Mouse (Mus musculus) heart, adult 2 months (tissue): ENCODE results near the gene Vmn2r89.

Source experiments
- CTCF ChIP-seq: fragments of 200-600 bp; IDR thresholded peaks from 2 replicates; pipeline ENCODE4 v1.8.1; 2022; ENCODE audit warnings: antibody characterized with exemption, mild to moderate bottlenecking, moderate library complexity
- EP300 ChIP-seq: fragments of 200-500 bp; IDR thresholded peaks from 2 replicates; pipeline ENCODE4 v1.6.1; 2011; ENCODE audit warnings: low read depth, low read length, control low read depth; ENCODE audit not compliant: insufficient read depth
- POLR2A ChIP-seq: fragments of 200-500 bp; IDR thresholded peaks from 2 replicates; pipeline ENCODE4 v1.6.1; 2011; ENCODE audit warnings: mild to moderate bottlenecking, low read depth, low read length, control low read depth; ENCODE audit not compliant: insufficient read depth

GRCm38 (mm10) chr14:51434546-51434945 is 17.1 kb upstream of the Vmn2r89 start:
- TF ChIP-seq EP300 (no peak), CTCF (no peak), POLR2A (no peak)
